Mouse (Mus musculus): ENCODE data around the gene Afg3l1.

GRCm38 (mm10) chr8:123445981-123446380 is 31.7 kb upstream of the Afg3l1 start:
- TF ChIP-seq CTCF (IDR thresholded peaks at IDR 0.05; ENCODE audit: extremely low read depth, insufficient read length, insufficient replicate concordance, low read depth, low read length) (no peak), POLR2A (IDR thresholded peaks at IDR 0.05; ENCODE audit: low read depth, low read length) (no peak)
